Mouse (Mus musculus) embryonic facial prominence, embryonic 14.5 days (tissue): Measurements from ENCODE around the gene Gm20388. TPM values are rescaled to one million over a fixed set of nuclear protein-coding genes. Genes with fewer than 3 reads are reported as not detected.
A peak's percentile ranks its signal among the peaks of the same experiment; 100 is the strongest.

Experiments
- ATAC-seq: fragments of 200-750 bp; cut with Nextera tagmentation; 2 replicates; pipeline ENCODE4 v1.8.0; 2017; ENCODE audit warnings: low read depth, moderate number of reproducible peaks, moderate TSS enrichment
- DNase-seq: peaks from one replicate; pipeline ENCODE4 v3.0.0-alpha.2; 2015; ENCODE audit warnings: low spot score
- H3K27ac ChIP-seq: fragments of 300-500 bp; sonication (generic); replicated peaks from 2 replicates; pipeline ENCODE4 v1.5.1; 2014; ENCODE audit warnings: low read depth, mild to moderate bottlenecking, low read length, moderate library complexity
- H3K27me3 ChIP-seq: fragments of 300-500 bp; sonication (generic); replicated peaks from 2 replicates; pipeline ENCODE4 v1.6.1; 2014; ENCODE audit warnings: low read length; ENCODE audit not compliant: control insufficient read depth, insufficient read depth
- H3K36me3 ChIP-seq: fragments of 300-500 bp; sonication (generic); 2 replicates; pipeline ENCODE4 v1.6.1; 2014; ENCODE audit warnings: low read length, mixed read lengths; ENCODE audit not compliant: control insufficient read depth, insufficient read depth
- H3K4me1 ChIP-seq: fragments of 300-500 bp; sonication (generic); 2 replicates; pipeline ENCODE4 v1.6.1; 2014; ENCODE audit warnings: antibody characterized with exemption, low read length; ENCODE audit not compliant: control insufficient read depth, insufficient read depth
- H3K4me2 ChIP-seq: fragments of 300-500 bp; sonication (generic); 2 replicates; pipeline ENCODE4 v1.6.1; 2014; ENCODE audit warnings: low read depth, mild to moderate bottlenecking, low read length, moderate library complexity, mixed read lengths
- H3K4me3 ChIP-seq: fragments of 300-500 bp; sonication (generic); 2 replicates; pipeline ENCODE4 v1.5.1; 2014; ENCODE audit warnings: low read depth, mild to moderate bottlenecking, low read length
- H3K9ac ChIP-seq: fragments of 300-500 bp; sonication (generic); 2 replicates; pipeline ENCODE4 v1.6.1; 2014; ENCODE audit warnings: low read depth, mild to moderate bottlenecking, low read length, moderate library complexity, mixed read lengths
- H3K9me3 ChIP-seq: fragments of 300-500 bp; sonication (generic); 2 replicates; pipeline ENCODE4 v1.6.1; 2016; ENCODE audit warnings: low read length; ENCODE audit not compliant: control insufficient read depth
- WGBS: fragments of 180-500 bp; shearing (Covaris S2); extraction: QIAGEN DNeasy Blood & Tissue Kit; methylation state at CpG from one replicate; pipeline ENCODE4 v1.1.7; 2014; 5-methylcytosine and 5-hydroxymethylcytosine counted together
- polyA plus RNA-seq: library from polyadenylated mRNA; unstranded; fragments of >200 nt; fragmentation: Nextera tagmentation; extraction: Ambion mirVana; gene quantifications from 2 replicates; pipeline ENCODE4 v1.2.1, GENCODE M21; 2014

Gene Gm20388
- polyA plus RNA-seq, 1 experiment from 2014 or later, result not detected

GRCm38 (mm10) chr8:120324555-120324954 lies 413.9 kb downstream of the Gm20388 start:
- DNase-seq (no peak), ATAC-seq (no peak)
- no peak overlapping the region for H3K9ac ChIP-seq
- H3K27me3 ChIP-seq, result no peaks in the 10 kb centered on the region
- no peak overlapping the region for H3K4me2 ChIP-seq
- no peak overlapping the region for H3K4me3 ChIP-seq
- no peaks in the 10 kb centered on the region for H3K36me3 ChIP-seq
- H3K4me1 ChIP-seq, result peaks cover 21% of the 10 kb centered on the region
- H3K9me3 ChIP-seq, result no peaks in the 10 kb centered on the region
- 17% methylated on average over 3 of the region's 3 CpGs for WGBS
- H3K27ac ChIP-seq, result no peak overlapping the region

GRCm38 (mm10) chr8:120325172-120325767 lies 414.6 kb downstream of the Gm20388 start:
- Histone ChIP-seq H3K4me1 (peaks cover 21% of the 10 kb centered on the region), H3K27me3 (no peaks in the 10 kb centered on the region), H3K4me3 (no peak overlapping the region), H3K9ac (no peak overlapping the region), H3K4me2 (no peak overlapping the region), H3K27ac (no peak overlapping the region), H3K36me3 (no peaks in the 10 kb centered on the region), H3K9me3 (no peaks in the 10 kb centered on the region)
- WGBS, result 63% methylated on average over 5 of the region's 5 CpGs
- DNase-seq (no peak), ATAC-seq (no peak)

GRCm38 (mm10) chr8:120327131-120327554 lies 416.5 kb downstream of the Gm20388 start:
- DNase-seq, result no peak
- peaks cover 33% of the 10 kb centered on the region for H3K4me1 ChIP-seq
- H3K27ac ChIP-seq, result no peak overlapping the region

GRCm38 (mm10) chr8:120328361-120329022 lies 417.9 kb downstream of the Gm20388 start:
- WGBS, result 93% methylated on average over 12 of the region's 13 CpGs
- DNase-seq, result no peak
- Histone ChIP-seq H3K4me2 (no peak overlapping the region), H3K9me3 (no peaks in the 10 kb centered on the region), H3K27me3 (no peaks in the 10 kb centered on the region), H3K27ac (no peak overlapping the region), H3K9ac (no peak overlapping the region), H3K4me3 (no peak overlapping the region), H3K36me3 (no peaks in the 10 kb centered on the region), H3K4me1 (peaks cover 21% of the 10 kb centered on the region)
- ATAC-seq, result no peak

More at GRCm38 (mm10) chr8:120327131-120327554, 416.5 kb downstream of the Gm20388 start:
- Histone ChIP-seq H3K9ac (no peak overlapping the region), H3K27me3 (no peaks in the 10 kb centered on the region), H3K4me3 (no peak overlapping the region), H3K4me2 (no peak overlapping the region), H3K9me3 (no peaks in the 10 kb centered on the region), H3K36me3 (no peaks in the 10 kb centered on the region)
- WGBS, result 59% methylated on average over 3 of the region's 3 CpGs
- no peak for ATAC-seq

- Histone ChIP-seq H3K4me3 (no peak overlapping the region), H3K9ac (no peak overlapping the region), H3K36me3 (no peaks in the 10 kb centered on the region), H3K4me2 (no peak overlapping the region), H3K27ac (no peak overlapping the region), H3K9me3 (no peaks in the 10 kb centered on the region), H3K4me1 (peaks cover 17% of the 10 kb centered on the region), H3K27me3 (no peaks in the 10 kb centered on the region)
- WGBS, result 92% methylated on average over 11 of the region's 11 CpGs
- no peak for ATAC-seq
- no peak for DNase-seq
Measured at GRCm38 (mm10) chr8:120329030-120329748, 418.5 kb downstream of the Gm20388 start.

- H3K4me1 ChIP-seq, result peaks cover 28% of the 10 kb centered on the region
- no peak overlapping the region for H3K27ac ChIP-seq
- no peaks in the 10 kb centered on the region for H3K36me3 ChIP-seq
- WGBS, result 72% methylated on average over 7 of the region's 7 CpGs
- no peaks in the 10 kb centered on the region for H3K27me3 ChIP-seq
- no peak overlapping the region for H3K4me2 ChIP-seq
- H3K4me3 ChIP-seq, result no peak overlapping the region
- H3K9me3 ChIP-seq, result no peaks in the 10 kb centered on the region
- DNase-seq (no peak), ATAC-seq (no peak)
- 0 out of 2 replicates have a peak overlapping the region, but pooled peaks have one; percentile 25 for H3K9ac ChIP-seq
Measured at GRCm38 (mm10) chr8:120331027-120331426, 420.4 kb downstream of the Gm20388 start.

- ATAC-seq, result no peak
- Histone ChIP-seq H3K4me3 (no peak overlapping the region), H3K9ac (no peak overlapping the region), H3K4me2 (no peak overlapping the region), H3K27ac (no peak overlapping the region), H3K4me1 (peaks cover 31% of the 10 kb centered on the region), H3K27me3 (no peaks in the 10 kb centered on the region), H3K36me3 (no peaks in the 10 kb centered on the region), H3K9me3 (no peaks in the 10 kb centered on the region)
- no peak for DNase-seq
- 68% methylated on average over 15 of the region's 16 CpGs for WGBS
Measured at GRCm38 (mm10) chr8:120332379-120333229, 422.0 kb downstream of the Gm20388 start.

- Histone ChIP-seq H3K36me3 (no peaks in the 10 kb centered on the region), H3K27me3 (no peaks in the 10 kb centered on the region), H3K4me1 (peaks cover 31% of the 10 kb centered on the region), H3K4me3 (no peak overlapping the region), H3K4me2 (no peak overlapping the region), H3K27ac (no peak overlapping the region), H3K9ac (no peak overlapping the region), H3K9me3 (no peaks in the 10 kb centered on the region)
- DNase-seq (no peak), ATAC-seq (no peak)
- 95% methylated on average over 4 of the region's 4 CpGs for WGBS
Measured at GRCm38 (mm10) chr8:120333681-120334080, 423.0 kb downstream of the Gm20388 start.
